Mouse (Mus musculus) spleen, adult 2 months (tissue): ENCODE results near the gene Sim2. TPM values are rescaled to one million over a fixed set of nuclear protein-coding genes. Genes with fewer than 3 reads are reported as not detected.

Source experiments
- DNase-seq, 2 experiments: peaks; one replicate each; pipeline versions ENCODE4 v3.0.0 to v3.0.0-alpha.2; 2012 to 2021; ENCODE audit warnings: low spot score in 2 of 2, low read depth in 1 of 2
- H3K27ac ChIP-seq: fragments of 200-500 bp; 2 replicates; pipeline ENCODE4 v1.5.1; 2012; ENCODE audit warnings: low read length, inconsistent platforms; ENCODE audit not compliant: insufficient read depth
- H3K27me3 ChIP-seq: fragments of 200-500 bp; 2 replicates; pipeline ENCODE4 v1.6.1; 2012; ENCODE audit warnings: mild to moderate bottlenecking, moderate library complexity, low read length, inconsistent platforms; ENCODE audit not compliant: control insufficient read depth, insufficient read depth
- H3K36me3 ChIP-seq: fragments of 200-500 bp; 2 replicates; pipeline ENCODE4 v1.6.1; 2012; ENCODE audit warnings: mild to moderate bottlenecking, low read length, inconsistent platforms; ENCODE audit not compliant: control insufficient read depth, insufficient read depth
- H3K4me1 ChIP-seq: fragments of 200-500 bp; 2 replicates; pipeline ENCODE4 v1.6.1; 2011; ENCODE audit warnings: inconsistent platforms; ENCODE audit not compliant: control insufficient read depth, insufficient read depth, insufficient read length
- H3K4me3 ChIP-seq: fragments of 200-500 bp; 2 replicates; pipeline ENCODE4 v1.5.1; 2011; ENCODE audit warnings: mild to moderate bottlenecking, inconsistent platforms; ENCODE audit not compliant: insufficient read depth, insufficient read length; ENCODE audit errors: extremely low read depth
- CTCF ChIP-seq: fragments of 200-500 bp; IDR thresholded peaks from 2 replicates; pipeline ENCODE4 v1.5.1; 2011; ENCODE audit warnings: mild to moderate bottlenecking, inconsistent platforms; ENCODE audit not compliant: insufficient read depth, insufficient read length, insufficient replicate concordance; ENCODE audit errors: extremely low read depth
- POLR2A ChIP-seq: fragments of 200-500 bp; IDR thresholded peaks from 2 replicates; pipeline ENCODE4 v1.6.1; 2011; ENCODE audit warnings: low read depth, low read length, inconsistent platforms
- WGBS: fragments of 180-500 bp; shearing (Covaris S2); methylation state at CpG from one replicate; pipeline ENCODE4 v1.1.7; 2018; 5-methylcytosine and 5-hydroxymethylcytosine counted together
- polyA plus RNA-seq: library from polyadenylated mRNA; depleted of rRNA; stranded (reverse); fragments of >200 nt; gene quantifications from 2 replicates; pipeline ENCODE4 v1.2.3, GENCODE M21; 2012

Sim2 gene
- polyA plus RNA-seq, 1 experiment, result not detected

DNA sequence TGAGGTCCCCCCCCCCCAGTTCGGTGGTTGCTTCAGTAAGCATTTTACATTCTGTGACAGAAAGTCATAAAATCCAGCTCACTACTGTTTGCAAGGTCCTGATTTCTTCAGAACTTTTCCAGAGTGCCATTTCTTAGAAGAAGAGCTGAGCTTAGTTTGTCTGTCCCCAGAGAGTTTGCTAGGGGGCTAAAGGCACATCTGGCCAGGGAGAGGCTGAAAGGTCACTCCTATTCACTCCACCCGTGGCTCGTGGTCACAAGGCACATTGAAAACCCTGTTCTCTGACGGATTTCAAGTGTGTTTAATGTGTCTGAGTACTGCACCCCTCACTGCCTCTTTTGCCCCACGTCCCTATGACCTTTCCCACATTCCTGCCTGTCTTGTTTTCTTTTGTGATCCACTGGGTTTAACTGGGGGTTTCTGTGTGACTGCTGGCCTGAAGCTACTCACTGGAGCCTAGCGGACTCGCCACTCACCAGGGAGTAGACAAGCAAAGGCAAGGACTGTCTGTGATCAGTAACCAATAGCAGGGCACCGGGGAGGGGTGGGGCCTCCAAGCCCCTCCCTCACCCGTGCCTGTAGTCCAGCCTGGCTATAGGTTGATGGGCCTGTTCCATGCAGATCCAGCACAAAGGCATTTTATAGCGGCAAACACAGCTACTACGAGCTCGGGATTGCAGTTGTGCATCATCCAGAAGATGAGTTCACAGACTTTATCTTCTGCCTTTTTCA lies 13.2 kb downstream of the Sim2 start:
- 34% methylated on average over 12 of the region's 12 CpGs for WGBS
- no peak for DNase-seq
- TF ChIP-seq CTCF, result no peak
- TF ChIP-seq POLR2A, result no peak

DNA sequence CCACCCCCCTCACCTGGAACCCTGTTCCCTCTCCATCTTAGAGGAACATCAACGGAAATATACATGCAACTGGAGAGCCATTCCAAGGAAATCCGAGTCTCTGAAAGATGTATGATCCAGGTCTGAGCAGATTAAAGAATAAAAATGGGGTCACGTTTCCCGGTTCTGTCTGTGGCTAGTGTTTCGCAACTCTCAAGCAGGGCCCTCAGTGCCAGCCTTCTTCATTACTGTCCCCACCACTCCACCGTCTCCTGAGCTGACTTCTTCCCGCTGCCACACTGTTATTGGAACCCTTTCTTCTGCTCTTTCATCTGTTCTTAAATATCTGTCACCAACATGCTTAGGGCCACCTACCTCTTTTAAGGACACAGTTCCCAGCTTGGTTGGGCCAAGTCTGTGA lies 28.4 kb downstream of the Sim2 start:
- Histone ChIP-seq H3K4me3 (no peak overlapping the region), H3K27me3 (no peaks in the 10 kb centered on the region), H3K27ac (no peak overlapping the region), H3K4me1 (no peaks in the 10 kb centered on the region), H3K36me3 (no peaks in the 10 kb centered on the region)
- TF ChIP-seq CTCF, result no peak
- no peak for TF ChIP-seq POLR2A
- no peak for DNase-seq
- WGBS, result 72% methylated on average over 7 of the region's 7 CpGs

More for the DNA sequence above, 13.2 kb downstream of the Sim2 start:
- Histone ChIP-seq H3K4me3 (no peak overlapping the region), H3K27me3 (peaks cover 37% of the 10 kb centered on the region), H3K36me3 (no peaks in the 10 kb centered on the region), H3K27ac (no peak overlapping the region), H3K4me1 (no peaks in the 10 kb centered on the region; the same call in 1 of the 2 replicates)

DNA sequence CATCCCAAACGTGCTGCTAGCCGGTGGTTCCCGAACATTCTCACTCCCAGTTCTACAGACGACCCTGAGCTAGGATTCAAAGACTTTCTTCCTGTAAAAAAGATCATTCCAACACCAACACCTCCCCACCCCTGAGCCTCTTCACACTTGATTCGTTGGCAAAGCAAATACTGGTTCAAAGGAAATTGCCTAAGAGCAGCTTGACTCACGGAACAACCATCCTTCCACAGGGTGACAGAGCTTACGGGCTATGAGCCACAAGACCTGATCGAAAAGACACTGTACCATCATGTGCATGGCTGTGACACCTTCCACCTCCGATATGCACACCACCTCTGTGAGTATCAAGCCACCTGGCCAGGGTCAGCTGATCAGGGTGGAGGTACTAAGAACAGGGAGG lies 30.0 kb downstream of the Sim2 start:
- 76% methylated on average over 9 of the region's 9 CpGs for WGBS
- no peak for DNase-seq
- H3K4me1 ChIP-seq, result no peaks in the 10 kb centered on the region
- H3K27ac ChIP-seq, result no peak overlapping the region
- H3K36me3 ChIP-seq, result no peaks in the 10 kb centered on the region
- no peaks in the 10 kb centered on the region for H3K27me3 ChIP-seq
- H3K4me3 ChIP-seq, result no peak overlapping the region
- TF ChIP-seq CTCF (no peak), POLR2A (no peak)

DNA sequence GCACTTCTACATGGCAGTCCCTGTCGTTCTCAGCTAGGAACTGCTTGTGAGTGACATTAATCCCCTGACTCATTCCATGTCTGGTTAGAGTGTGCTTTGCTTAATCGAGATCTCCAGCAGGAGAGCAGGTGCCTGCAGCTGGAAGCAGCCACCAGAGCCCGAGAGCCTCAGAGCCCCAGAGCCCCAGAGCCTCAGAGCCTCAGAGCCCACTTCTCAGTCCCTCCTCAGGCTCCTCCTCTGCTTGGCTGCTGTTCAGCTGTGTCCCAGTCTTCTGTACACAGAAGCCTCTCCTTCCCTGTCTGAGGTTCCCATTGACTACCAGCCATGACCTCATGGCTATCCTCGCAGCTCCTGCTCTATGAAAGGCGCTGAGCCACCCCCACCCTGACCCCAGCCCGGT lies 32.6 kb downstream of the Sim2 start:
- WGBS, result 69% methylated on average over 6 of the region's 6 CpGs

DNA sequence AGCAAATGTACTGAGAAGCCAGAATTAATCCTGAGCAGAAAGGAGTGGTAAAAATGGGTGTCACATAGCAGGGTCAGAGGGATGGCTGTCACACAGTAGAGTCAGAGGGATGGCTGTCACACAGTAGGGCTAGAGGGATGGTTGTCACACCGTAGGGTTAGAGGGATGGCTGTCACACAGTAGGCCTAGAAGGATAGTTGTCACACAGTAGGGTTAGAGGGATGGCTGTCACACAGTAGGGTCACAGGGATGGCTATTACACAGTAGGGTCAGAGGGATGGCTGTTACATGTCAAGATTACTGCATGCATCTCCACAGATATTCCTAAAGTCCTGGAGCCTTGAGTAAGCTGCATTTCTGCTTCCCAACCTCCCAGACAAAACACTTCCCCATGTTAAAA lies 33.7 kb downstream of the Sim2 start:
- 93% methylated on average over 1 of the region's 1 CpGs for WGBS
- no peaks in the 10 kb centered on the region for H3K4me1 ChIP-seq
- H3K36me3 ChIP-seq, result no peaks in the 10 kb centered on the region
- no peak for DNase-seq
- TF ChIP-seq CTCF (no peak), POLR2A (no peak)
- no peak overlapping the region for H3K4me3 ChIP-seq
- no peaks in the 10 kb centered on the region for H3K27me3 ChIP-seq
- no peak overlapping the region for H3K27ac ChIP-seq

More for the DNA sequence above, 32.6 kb downstream of the Sim2 start:
- Histone ChIP-seq H3K4me1 (no peaks in the 10 kb centered on the region), H3K36me3 (no peaks in the 10 kb centered on the region), H3K27ac (no peak overlapping the region), H3K4me3 (no peak overlapping the region), H3K27me3 (no peaks in the 10 kb centered on the region)
- no peak for DNase-seq
- TF ChIP-seq CTCF, result no peak
- no peak for TF ChIP-seq POLR2A

DNA sequence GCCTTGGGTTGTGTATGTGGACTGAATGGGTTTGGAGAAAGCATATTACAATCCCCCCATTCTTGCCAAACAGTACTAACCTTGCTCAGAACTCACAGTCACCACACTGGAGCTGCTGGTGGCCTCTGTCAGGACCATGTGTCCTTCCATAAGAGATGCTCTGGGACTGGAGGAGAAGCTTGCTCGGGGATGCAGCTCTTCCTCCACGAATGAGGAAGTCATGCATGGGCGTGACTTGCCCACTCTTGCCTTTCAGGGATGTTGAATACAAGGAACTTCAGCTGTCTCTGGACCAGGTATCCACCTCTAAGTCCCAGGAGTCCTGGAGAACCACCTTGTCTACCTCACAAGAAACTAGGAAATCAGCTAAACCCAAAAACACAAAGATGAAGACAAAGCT lies 37.6 kb downstream of the Sim2 start:
- no peak for DNase-seq
- Histone ChIP-seq H3K4me1 (no peaks in the 10 kb centered on the region; the same call in none of the 2 replicates), H3K4me3 (no peak overlapping the region), H3K27me3 (peaks cover 9% of the 10 kb centered on the region), H3K27ac (no peak overlapping the region), H3K36me3 (no peaks in the 10 kb centered on the region)
- TF ChIP-seq CTCF (no peak), POLR2A (no peak)
- 18% methylated on average over 3 of the region's 3 CpGs for WGBS

DNA sequence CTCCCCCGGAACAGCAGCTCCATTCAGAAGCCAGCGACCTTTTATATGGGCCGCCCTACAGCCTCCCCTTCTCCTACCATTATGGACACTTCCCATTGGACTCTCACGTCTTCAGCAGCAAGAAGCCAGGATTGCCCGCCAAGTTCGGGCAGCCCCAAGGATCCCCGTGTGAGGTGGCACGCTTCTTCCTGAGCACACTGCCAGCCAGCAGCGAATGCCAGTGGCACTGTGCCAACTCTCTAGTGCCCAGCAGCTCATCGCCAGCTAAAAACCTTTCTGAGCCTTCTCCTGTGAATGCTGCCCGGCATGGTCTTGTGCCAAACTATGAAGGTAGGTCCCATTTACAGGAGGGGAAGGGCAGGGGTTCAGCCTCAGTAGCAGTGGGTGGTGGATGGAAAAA lies 38.5 kb downstream of the Sim2 start:
- 73% methylated on average over 11 of the region's 11 CpGs for WGBS
- Histone ChIP-seq H3K4me3 (no peak overlapping the region), H3K27ac (no peak overlapping the region), H3K36me3 (no peaks in the 10 kb centered on the region), H3K27me3 (peaks cover 11% of the 10 kb centered on the region), H3K4me1 (no peaks in the 10 kb centered on the region; the same call in none of the 2 replicates)
- DNase-seq, result no peak
- no peak for TF ChIP-seq POLR2A
- TF ChIP-seq CTCF, result no peak
